Mouse (Mus musculus) MEL (cell line): Measurements from ENCODE around the gene Soga3. TPM values are rescaled to one million over a fixed set of nuclear protein-coding genes. Genes with fewer than 3 reads are reported as not detected.

Experiments
- DNase-seq: peaks from one replicate; pipeline ENCODE4 v3.0.0; 2011; ENCODE audit warnings: low read depth, low spot score
- H3K27ac ChIP-seq: 2 replicates; pipeline ENCODE4 v1.5.1; 2012; ENCODE audit warnings: low read depth, mild to moderate bottlenecking, control low read depth, low read length, moderate library complexity; ENCODE audit not compliant: control insufficient read depth
- H3K27me3 ChIP-seq, 2 experiments: fragments of 150-350 bp in 1 of 2; sonication (generic) in 1 of 2; 2 replicates each; pipeline ENCODE4 v1.6.1; 2012; ENCODE audit warnings: low read length in 2 of 2, mild to moderate bottlenecking in 2 of 2, improper control_type of control experiment in 1 of 2, moderate library complexity in 1 of 2; ENCODE audit not compliant: insufficient read depth in 2 of 2, control insufficient read depth in 1 of 2
- H3K36me3 ChIP-seq, 2 experiments: 2 replicates each; pipeline ENCODE4 v1.6.1; 2012 to 2014; ENCODE audit warnings: low read length in 2 of 2, improper control_type of control experiment in 1 of 2, inconsistent platforms in 1 of 2, mild to moderate bottlenecking in 1 of 2; ENCODE audit not compliant: insufficient read depth in 2 of 2, control insufficient read depth in 1 of 2
- H3K4me1 ChIP-seq, 2 experiments: fragments of 150-350 bp in 1 of 2; sonication (generic) in 1 of 2; 2 replicates each; pipeline ENCODE4 v1.6.1; 2012; ENCODE audit warnings: low read length in 2 of 2, improper control_type of control experiment in 1 of 2, mild to moderate bottlenecking in 1 of 2; ENCODE audit not compliant: insufficient read depth in 2 of 2, control insufficient read depth in 1 of 2
- H3K4me3 ChIP-seq, 2 experiments: fragments of 150-350 bp in 1 of 2; sonication (generic) in 1 of 2; 2 replicates each; pipeline ENCODE4 v1.5.1; 2012; ENCODE audit warnings: low read depth in 2 of 2, low read length in 2 of 2, mild to moderate bottlenecking in 2 of 2, moderate library complexity in 2 of 2, control low read depth in 1 of 2, improper control_type of control experiment in 1 of 2; ENCODE audit not compliant: control insufficient read depth in 1 of 2, insufficient read depth in 1 of 2
- H3K79me2 ChIP-seq: 2 replicates; pipeline ENCODE4 v1.6.1; 2012; ENCODE audit warnings: mild to moderate bottlenecking, low read length, moderate library complexity; ENCODE audit not compliant: control insufficient read depth, poor library complexity, insufficient read depth
- H3K9ac ChIP-seq: 2 replicates; pipeline ENCODE4 v1.6.1; 2012; ENCODE audit warnings: low read depth, mild to moderate bottlenecking, control low read depth, low read length, moderate library complexity; ENCODE audit not compliant: control insufficient read depth, poor library complexity, severe bottlenecking
- H3K9me3 ChIP-seq: fragments of 150-350 bp; sonication (generic); replicated peaks from 2 replicates; pipeline ENCODE4 v1.6.1; 2012; ENCODE audit warnings: mild to moderate bottlenecking, low read length, improper control_type of control experiment, moderate library complexity; ENCODE audit not compliant: insufficient read depth
- BHLHE40 ChIP-seq: IDR thresholded peaks from 2 replicates; pipeline ENCODE4 v1.6.1; 2012; ENCODE audit warnings: low read depth, mild to moderate bottlenecking, inconsistent platforms, low read length, improper control_type of control experiment, borderline replicate concordance
- CHD1 ChIP-seq: IDR thresholded peaks from 2 replicates; pipeline ENCODE4 v1.6.1; 2012; ENCODE audit warnings: low read depth, mild to moderate bottlenecking, inconsistent platforms, low read length, improper control_type of control experiment
- CTCF ChIP-seq, 3 experiments: IDR thresholded peaks in 2 of 3; conservative IDR thresholded peaks in 1 of 3; 2 replicates each; pipeline ENCODE4 v1.5.1; 2011 to 2012; ENCODE audit warnings: low read length in 3 of 3, low read depth in 2 of 3, mild to moderate bottlenecking in 2 of 3, improper control_type of control experiment in 1 of 3, inconsistent platforms in 1 of 3, mixed read lengths in 1 of 3, moderate library complexity in 1 of 3; ENCODE audit not compliant: control insufficient read depth in 1 of 3, insufficient read depth in 1 of 3, poor library complexity in 1 of 3, severe bottlenecking in 1 of 3
- E2F4 ChIP-seq: IDR thresholded peaks from 2 replicates; pipeline ENCODE4 v1.6.1; 2011; ENCODE audit warnings: low read depth, low read length, improper control_type of control experiment, borderline replicate concordance
- EP300 ChIP-seq, 2 experiments: IDR thresholded peaks; 2 replicates each; pipeline ENCODE4 v1.6.1; 2011; ENCODE audit warnings: improper control_type of control experiment in 2 of 2, low read length in 2 of 2, low read depth in 1 of 2, mild to moderate bottlenecking in 1 of 2
- GABPA ChIP-seq: IDR thresholded peaks from 2 replicates; pipeline ENCODE4 v1.6.1; 2012; ENCODE audit warnings: low read depth, mild to moderate bottlenecking, inconsistent platforms, low read length, improper control_type of control experiment, moderate library complexity
- GATA1 ChIP-seq: IDR thresholded peaks from 2 replicates; pipeline ENCODE4 v1.6.1; 2011; ENCODE audit warnings: low read depth, low read length, improper control_type of control experiment
- HCFC1 ChIP-seq: IDR thresholded peaks from 2 replicates; pipeline ENCODE4 v1.6.1; 2012; ENCODE audit warnings: low read depth, mild to moderate bottlenecking, inconsistent platforms, low read length, improper control_type of control experiment, moderate library complexity
- JUND ChIP-seq: IDR thresholded peaks from 2 replicates; pipeline ENCODE4 v1.6.1; 2011; ENCODE audit warnings: low read depth, mild to moderate bottlenecking, improper control_type of control experiment, low read length
- MAFK ChIP-seq: IDR thresholded peaks from 2 replicates; pipeline ENCODE4 v1.6.1; 2011; ENCODE audit warnings: low read depth, mild to moderate bottlenecking, low read length, improper control_type of control experiment, borderline replicate concordance
- MAZ ChIP-seq: IDR thresholded peaks from 2 replicates; pipeline ENCODE4 v1.6.1; 2012; ENCODE audit warnings: low read depth, mild to moderate bottlenecking, inconsistent platforms, low read length, improper control_type of control experiment
- MXI1 ChIP-seq: IDR thresholded peaks from 2 replicates; pipeline ENCODE4 v1.6.1; 2011; ENCODE audit warnings: mild to moderate bottlenecking, low read depth, low read length, improper control_type of control experiment
- MYB ChIP-seq: IDR thresholded peaks from 2 replicates; pipeline ENCODE4 v1.6.1; 2011; ENCODE audit warnings: mild to moderate bottlenecking, low read depth, low read length, improper control_type of control experiment
- NELFE ChIP-seq: IDR thresholded peaks from 2 replicates; pipeline ENCODE4 v1.6.1; 2011; ENCODE audit warnings: low read depth, low read length, improper control_type of control experiment
- NRF1 ChIP-seq: IDR thresholded peaks from 2 replicates; pipeline ENCODE4 v1.6.1; 2014; ENCODE audit warnings: low read depth, mild to moderate bottlenecking, inconsistent platforms, low read length, improper control_type of control experiment, moderate library complexity; ENCODE audit not compliant: poor library complexity, insufficient read depth, severe bottlenecking
- POLR2A ChIP-seq, 2 experiments: IDR thresholded peaks; 2 replicates each; pipeline ENCODE4 v1.6.1; 2011 to 2012; ENCODE audit warnings: low read length in 2 of 2, mild to moderate bottlenecking in 2 of 2, control low read depth in 1 of 2, improper control_type of control experiment in 1 of 2, low read depth in 1 of 2, moderate library complexity in 1 of 2; ENCODE audit not compliant: control insufficient read depth in 1 of 2, insufficient read depth in 1 of 2, poor library complexity in 1 of 2
- POLR2AphosphoS5 ChIP-seq: IDR thresholded peaks from 2 replicates; pipeline ENCODE4 v1.6.1; 2012; ENCODE audit warnings: low read depth, borderline replicate concordance, mild to moderate bottlenecking, inconsistent platforms, low read length, moderate library complexity, mixed read lengths
- RAD21 ChIP-seq: IDR thresholded peaks from 2 replicates; pipeline ENCODE4 v1.6.1; 2011; ENCODE audit warnings: mild to moderate bottlenecking, low read depth, low read length, improper control_type of control experiment
- RCOR1 ChIP-seq: IDR thresholded peaks from 2 replicates; pipeline ENCODE4 v1.6.1; 2012; ENCODE audit warnings: low read depth, mild to moderate bottlenecking, inconsistent platforms, low read length, improper control_type of control experiment
- SMC3 ChIP-seq: IDR thresholded peaks from 2 replicates; pipeline ENCODE4 v1.6.1; 2011; ENCODE audit warnings: low read depth, low read length, improper control_type of control experiment
- TAL1 ChIP-seq: IDR thresholded peaks from 2 replicates; pipeline ENCODE4 v1.6.1; 2012; ENCODE audit warnings: mild to moderate bottlenecking, inconsistent platforms, low read length, moderate library complexity, mixed read lengths
- TBP ChIP-seq: IDR thresholded peaks from 2 replicates; pipeline ENCODE4 v1.8.0; 2011; ENCODE audit warnings: low read depth, low read length, improper control_type of control experiment
- TCF12 ChIP-seq: IDR thresholded peaks from 2 replicates; pipeline ENCODE4 v1.6.1; 2014; ENCODE audit warnings: low read depth, mild to moderate bottlenecking, inconsistent platforms, low read length, improper control_type of control experiment, moderate library complexity
- USF1 ChIP-seq: IDR thresholded peaks from 2 replicates; pipeline ENCODE4 v1.6.1; 2014; ENCODE audit warnings: low read depth, mild to moderate bottlenecking, inconsistent platforms, low read length, improper control_type of control experiment, moderate library complexity
- USF2 ChIP-seq, 2 experiments: IDR thresholded peaks; 2 replicates each; pipeline ENCODE4 v1.6.1; 2011 to 2012; ENCODE audit warnings: improper control_type of control experiment in 2 of 2, low read length in 2 of 2, borderline replicate concordance in 1 of 2, inconsistent platforms in 1 of 2, low read depth in 1 of 2, mild to moderate bottlenecking in 1 of 2; ENCODE audit not compliant: insufficient read depth in 1 of 2
- ZC3H11A ChIP-seq: IDR thresholded peaks from 2 replicates; pipeline ENCODE4 v1.6.1; 2012; ENCODE audit warnings: low read depth, mild to moderate bottlenecking, inconsistent platforms, low read length, improper control_type of control experiment
- ZKSCAN1 ChIP-seq: IDR thresholded peaks from 2 replicates; pipeline ENCODE4 v1.6.1; 2012; ENCODE audit warnings: low read depth, mild to moderate bottlenecking, inconsistent platforms, low read length, improper control_type of control experiment, moderate library complexity
- ZMIZ1 ChIP-seq: IDR thresholded peaks from 2 replicates; pipeline ENCODE4 v1.6.1; 2012; ENCODE audit warnings: low read depth, mild to moderate bottlenecking, inconsistent platforms, low read length, improper control_type of control experiment, moderate library complexity
- ZNF384 ChIP-seq: IDR thresholded peaks from 2 replicates; pipeline ENCODE4 v1.6.1; 2012; ENCODE audit warnings: low read depth, mild to moderate bottlenecking, inconsistent platforms, low read length, improper control_type of control experiment
- polyA plus RNA-seq, 2 experiments: library from polyadenylated mRNA; stranded (reverse) in 1 of 2; unstranded in 1 of 2; fragments of >175 nt in 1 of 2; fragments of >200 nt in 1 of 2; gene quantifications; 2 replicates each; pipeline versions ENCODE4 v1.2.1 to v1.2.4; 2012; ENCODE audit warnings: low replicate concordance in 2 of 2, low read depth in 1 of 2; ENCODE audit not compliant: insufficient read length in 2 of 2, insufficient read depth in 1 of 2, missing spikeins in 1 of 2
- total RNA-seq: library from RNA; depleted of rRNA; stranded (reverse); fragments of 300-350 nt; gene quantifications from 2 replicates; pipeline ENCODE4 v1.2.3, GENCODE M21; 2012; rRNA removed

Gene Soga3
- total RNA-seq (not detected in 2 replicates), polyA plus RNA-seq (not detected)

DNA sequence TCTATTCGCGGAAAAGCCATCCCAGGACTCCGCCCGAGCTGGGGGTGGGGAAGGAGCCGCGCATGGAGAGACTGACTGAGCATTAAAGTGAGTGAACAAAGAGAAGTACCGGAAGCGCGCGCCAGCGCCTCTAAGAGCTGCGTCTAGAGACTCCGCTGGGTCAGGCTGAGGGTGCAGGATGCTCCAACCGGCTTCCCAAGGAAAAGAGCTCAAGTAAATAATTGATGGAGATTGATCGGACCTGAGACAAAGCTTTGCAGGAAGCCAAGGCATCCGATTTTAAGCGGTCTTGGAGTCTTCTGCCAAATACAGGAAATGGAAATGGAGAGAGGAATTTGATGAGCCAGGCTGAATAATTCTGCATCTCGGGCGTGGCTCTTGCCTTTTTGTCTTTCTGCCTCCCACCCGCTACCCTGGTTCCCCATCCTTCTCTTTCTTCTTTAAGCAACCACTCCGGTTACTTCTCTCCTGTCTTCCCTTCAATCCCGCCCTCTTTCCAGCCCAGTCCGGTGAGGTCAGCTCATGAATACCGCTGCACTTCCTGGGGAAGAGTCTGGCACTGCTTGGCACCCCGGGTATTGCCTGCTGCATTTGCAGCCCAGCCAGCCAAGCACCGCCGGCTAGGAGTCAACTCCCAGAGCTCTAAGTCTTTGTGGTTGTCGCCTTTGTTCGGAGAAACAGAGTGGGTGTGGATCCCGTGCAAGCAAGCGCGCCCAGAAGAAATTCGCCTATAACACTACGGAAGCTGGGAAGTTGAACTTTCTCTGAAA lies at the start of gene Soga3:
TSS of gene Soga3 (plus strand) at position 274 of the 770 bp plus-strand sequence.
- no peaks in the 10 kb centered on the region for H3K27me3 ChIP-seq
- no peak within 1 kb of the TSS for H3K9ac ChIP-seq
- H3K27ac ChIP-seq = no peak within 1 kb of the TSS
- no peak within 1 kb of the TSS for H3K4me3 ChIP-seq
- no peaks in the 10 kb centered on the region for H3K79me2 ChIP-seq
- H3K4me1 ChIP-seq = no peaks in the 10 kb centered on the region
- H3K36me3 ChIP-seq = no peaks in the 10 kb centered on the region
- no peak for DNase-seq
- H3K9me3 ChIP-seq = no peaks in the 10 kb centered on the region
- no peak for TF ChIP-seq MYB
- TF ChIP-seq GABPA = no peak
- TF ChIP-seq TAL1 = no peak
- no peak for TF ChIP-seq SMC3
- no peak for TF ChIP-seq BHLHE40
- TF ChIP-seq RAD21 = no peak
- TF ChIP-seq ZNF384 = no peak
- TF ChIP-seq JUND = no peak
- no peak for TF ChIP-seq NRF1

- Histone ChIP-seq H3K4me1 (no peaks in the 10 kb centered on the region), H3K36me3 (no peaks in the 10 kb centered on the region), H3K4me3 (no peak overlapping the region), H3K9me3 (no peaks in the 10 kb centered on the region), H3K27me3 (no peaks in the 10 kb centered on the region), H3K9ac (no peak overlapping the region), H3K79me2 (no peaks in the 10 kb centered on the region), H3K27ac (no peak overlapping the region)
- peak; percentile 52 for DNase-seq
- TF ChIP-seq USF2 (IDR thresholded peaks at IDR 0.05; ENCODE audit: borderline replicate concordance in 1 of 2, insufficient read depth in 1 of 2, low read depth in 1 of 2, low read length in 2 of 2) (no peak), GATA1 (0 out of 2 replicates have a peak, but pooled peaks have one; percentile 19), CTCF (IDR thresholded peaks at IDR 0.05 in 2 of 3, conservative IDR thresholded peaks at IDR 0.05 in 1 of 3; ENCODE audit: control insufficient read depth in 1 of 3, insufficient read depth in 1 of 3, low read depth in 2 of 3, low read length in 3 of 3, poor library complexity in 1 of 3, severe bottlenecking in 1 of 3) (peak in 2 of 3 experiments; percentile 54 to 68; a peak in 4 of 6 replicates), ZC3H11A (peak; percentile 47), ZNF384 (no peak), MYB (no peak), NRF1 (no peak), TBP (no peak), JUND (no peak), ZKSCAN1 (no peak), MAZ (no peak), USF1 (no peak), NELFE (no peak), BHLHE40 (no peak), POLR2AphosphoS5 (no peak), MAFK (no peak), MXI1 (no peak), E2F4 (no peak), EP300 (IDR thresholded peaks at IDR 0.05; ENCODE audit: low read depth in 1 of 2, low read length in 2 of 2) (no peak), RCOR1 (no peak), ZMIZ1 (no peak), TCF12 (no peak), CHD1 (no peak), POLR2A (IDR thresholded peaks at IDR 0.05; ENCODE audit: control insufficient read depth in 1 of 2, insufficient read depth in 1 of 2, low read depth in 1 of 2, low read length in 2 of 2, poor library complexity in 1 of 2) (no peak), HCFC1 (no peak)
These were observed 36.7 kb upstream of the Soga3 start for GRCm38 (mm10) chr10:29106962-29107361.
